Mouse (Mus musculus): ENCODE measurements around the gene Tti1. TPM values are rescaled to one million over a fixed set of nuclear protein-coding genes. Genes with fewer than 3 reads are reported as not detected.

Tti1 gene
- polyA plus RNA-seq, 1 experiment from 2014 or later: 5.1 TPM

DNA sequence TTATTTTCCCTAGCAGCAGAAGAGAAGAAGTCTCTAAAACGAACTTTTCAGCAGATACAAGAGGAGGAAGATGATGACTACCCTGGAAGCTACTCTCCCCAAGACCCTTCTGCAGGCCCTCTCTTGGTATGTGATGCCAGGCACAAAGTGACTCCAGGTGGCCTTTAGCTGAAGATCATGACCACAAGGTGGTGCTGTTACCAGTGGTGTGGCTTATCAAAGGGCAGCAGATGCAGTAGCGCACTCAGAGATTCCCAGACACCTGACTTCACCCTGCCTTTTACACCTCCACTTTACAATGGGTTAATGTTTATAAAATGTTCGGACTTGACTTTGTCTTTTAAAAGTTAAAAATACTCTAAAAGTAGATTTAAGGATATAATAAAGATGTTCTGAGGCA, 19.7 kb upstream of the Tti1 start:
- Histone ChIP-seq H3K27me3 (replicated peaks; ENCODE audit: control insufficient read depth, insufficient read depth, low read length) (no peaks in the 10 kb centered on the region), H3K9ac (ENCODE audit: low read depth, low read length) (no peak overlapping the region), H3K4me2 (replicated peaks; ENCODE audit: low read depth) (no peak overlapping the region), H3K36me3 (ENCODE audit: control insufficient read depth, insufficient read depth) (peaks cover 48% of the 10 kb centered on the region), H3K4me3 (ENCODE audit: low read depth, low read length) (no peak overlapping the region), H3K9me3 (ENCODE audit: control insufficient read depth) (no peaks in the 10 kb centered on the region), H3K27ac (ENCODE audit: low read depth, low read length) (no peak overlapping the region; the same call in 1 of the 2 replicates), H3K4me1 (replicated peaks; ENCODE audit: control insufficient read depth, insufficient read depth, low read length) (no peaks in the 10 kb centered on the region)
- no peak; the same call in 1 of the 2 replicates for ATAC-seq
- peak; percentile 86 for TF ChIP-seq CTCF (IDR thresholded peaks at IDR 0.05; ENCODE audit: low read depth)
- 49% methylated on average over 3 of the region's 3 CpGs for WGBS

DNA sequence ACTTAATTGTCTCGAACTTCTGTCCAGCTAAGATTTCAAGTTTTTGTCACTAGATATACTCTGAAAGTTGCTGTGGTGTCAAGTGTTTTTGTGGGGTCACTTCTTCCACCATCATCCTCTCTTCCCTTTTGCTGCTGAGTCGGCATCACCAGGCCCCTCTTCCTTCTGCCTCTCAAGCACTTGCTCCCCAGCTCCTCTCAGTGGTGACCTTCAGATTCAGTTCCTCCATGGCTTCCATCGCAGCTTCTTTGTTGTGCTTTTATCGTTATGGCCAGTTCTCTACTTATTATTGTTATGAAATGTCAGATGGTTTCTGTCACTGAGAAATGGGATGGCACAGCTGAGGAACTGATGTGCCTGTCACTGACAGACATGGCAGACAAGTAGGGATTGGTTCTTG, 18.0 kb upstream of the Tti1 start:
- H3K9me3 ChIP-seq (ENCODE audit: control insufficient read depth): no peaks in the 10 kb centered on the region
- no peak overlapping the region for H3K9ac ChIP-seq (ENCODE audit: low read depth, low read length)
- WGBS: 59% methylated on average over 4 of the region's 4 CpGs
- no peaks in the 10 kb centered on the region for H3K27me3 ChIP-seq (replicated peaks; ENCODE audit: control insufficient read depth, insufficient read depth, low read length)
- no peaks in the 10 kb centered on the region for H3K4me1 ChIP-seq (replicated peaks; ENCODE audit: control insufficient read depth, insufficient read depth, low read length)
- no peak for TF ChIP-seq CTCF (IDR thresholded peaks at IDR 0.05; ENCODE audit: low read depth)
- H3K36me3 ChIP-seq (ENCODE audit: control insufficient read depth, insufficient read depth): peaks cover 48% of the 10 kb centered on the region
- no peak overlapping the region for H3K4me2 ChIP-seq (replicated peaks; ENCODE audit: low read depth)
- no peak for ATAC-seq
- H3K4me3 ChIP-seq (ENCODE audit: low read depth, low read length): no peak overlapping the region
- no peak overlapping the region for H3K27ac ChIP-seq (ENCODE audit: low read depth, low read length)

DNA sequence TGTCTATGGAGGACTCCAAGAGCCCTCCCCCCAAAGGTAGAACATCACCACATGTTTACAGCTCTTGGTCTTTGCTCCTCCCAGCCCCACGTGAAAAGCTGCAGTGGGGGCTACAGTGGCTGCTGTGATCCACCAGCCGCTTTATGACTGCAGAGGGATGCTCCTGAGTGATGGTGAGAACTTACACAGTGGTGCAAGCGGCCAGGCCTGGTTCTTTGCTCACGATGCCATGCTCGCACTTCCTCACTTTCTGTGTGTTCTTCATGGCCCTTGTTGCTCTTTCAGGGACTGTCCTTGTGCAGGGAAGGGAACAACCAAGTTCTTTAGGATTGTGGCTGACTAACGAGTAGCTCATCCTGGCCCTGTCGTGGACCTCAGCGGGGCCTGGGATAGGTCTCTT, 15.3 kb upstream of the Tti1 start:
- peaks cover 48% of the 10 kb centered on the region for H3K36me3 ChIP-seq (ENCODE audit: control insufficient read depth, insufficient read depth)
- no peaks in the 10 kb centered on the region for H3K9me3 ChIP-seq (ENCODE audit: control insufficient read depth)
- no peaks in the 10 kb centered on the region for H3K27me3 ChIP-seq (replicated peaks; ENCODE audit: control insufficient read depth, insufficient read depth, low read length)
- no peak overlapping the region for H3K4me2 ChIP-seq (replicated peaks; ENCODE audit: low read depth)
- WGBS: 88% methylated on average over 8 of the region's 8 CpGs
- H3K4me1 ChIP-seq (replicated peaks; ENCODE audit: control insufficient read depth, insufficient read depth, low read length): no peaks in the 10 kb centered on the region
- no peak overlapping the region for H3K4me3 ChIP-seq (ENCODE audit: low read depth, low read length)
- no peak for ATAC-seq
- no peak for TF ChIP-seq CTCF (IDR thresholded peaks at IDR 0.05; ENCODE audit: low read depth)
- H3K9ac ChIP-seq (ENCODE audit: low read depth, low read length): no peak overlapping the region
- H3K27ac ChIP-seq (ENCODE audit: low read depth, low read length): no peak overlapping the region

DNA sequence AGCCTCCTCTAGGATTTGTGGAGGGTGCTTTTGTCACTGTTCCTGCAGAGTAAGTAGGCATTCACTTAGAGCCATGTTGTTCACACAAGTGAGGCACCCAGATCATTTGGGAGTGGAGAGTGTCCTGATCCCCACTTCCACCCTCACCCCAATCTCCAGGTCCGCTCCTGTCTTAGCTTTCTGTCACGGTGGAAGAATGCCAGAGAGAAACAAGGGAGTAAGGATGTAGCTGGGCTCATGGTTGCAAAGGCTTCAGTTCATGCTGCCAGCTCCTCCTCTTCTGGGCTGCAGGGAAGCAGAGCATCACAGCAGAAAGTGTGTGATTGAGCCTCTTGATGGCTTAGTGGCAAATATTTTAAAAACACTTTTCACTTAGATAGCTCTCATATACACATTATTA, 12.2 kb upstream of the Tti1 start:
- no peak for ATAC-seq
- no peak for TF ChIP-seq CTCF (IDR thresholded peaks at IDR 0.05; ENCODE audit: low read depth)
- H3K9me3 ChIP-seq (ENCODE audit: control insufficient read depth): no peaks in the 10 kb centered on the region
- WGBS: 91% methylated on average over 2 of the region's 2 CpGs
- peaks cover 39% of the 10 kb centered on the region for H3K36me3 ChIP-seq (ENCODE audit: control insufficient read depth, insufficient read depth)
- no peak overlapping the region for H3K4me2 ChIP-seq (replicated peaks; ENCODE audit: low read depth)
- H3K27ac ChIP-seq (ENCODE audit: low read depth, low read length): no peak overlapping the region
- H3K27me3 ChIP-seq (replicated peaks; ENCODE audit: control insufficient read depth, insufficient read depth, low read length): no peaks in the 10 kb centered on the region
- H3K4me3 ChIP-seq (ENCODE audit: low read depth, low read length): no peak overlapping the region
- H3K4me1 ChIP-seq (replicated peaks; ENCODE audit: control insufficient read depth, insufficient read depth, low read length): no peaks in the 10 kb centered on the region
- H3K9ac ChIP-seq (ENCODE audit: low read depth, low read length): no peak overlapping the region

DNA sequence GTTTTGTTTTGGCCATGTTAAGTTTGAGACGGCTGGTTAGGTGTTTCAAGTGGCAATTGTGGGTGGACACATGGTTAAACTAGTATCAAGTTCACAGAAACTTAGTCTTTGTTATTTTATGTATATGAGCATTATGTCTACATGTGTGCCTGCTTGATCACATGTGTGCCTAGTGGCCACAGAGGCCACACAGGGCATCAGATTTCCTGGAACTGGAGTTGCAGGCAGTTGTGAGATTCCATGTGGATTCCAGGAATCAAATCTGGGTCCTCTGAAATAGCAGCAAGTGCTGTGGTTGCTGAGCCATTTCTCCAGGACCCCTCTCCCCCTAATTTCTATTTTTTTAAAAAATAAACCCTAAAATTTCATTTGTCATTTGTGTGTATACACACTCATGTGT, 11.4 kb upstream of the Tti1 start:
- no peak for ATAC-seq
- TF ChIP-seq CTCF (IDR thresholded peaks at IDR 0.05; ENCODE audit: low read depth): no peak
- Histone ChIP-seq H3K9ac (ENCODE audit: low read depth, low read length) (no peak overlapping the region), H3K4me3 (ENCODE audit: low read depth, low read length) (no peak overlapping the region), H3K4me1 (replicated peaks; ENCODE audit: control insufficient read depth, insufficient read depth, low read length) (no peaks in the 10 kb centered on the region), H3K4me2 (replicated peaks; ENCODE audit: low read depth) (no peak overlapping the region), H3K9me3 (ENCODE audit: control insufficient read depth) (no peaks in the 10 kb centered on the region), H3K27me3 (replicated peaks; ENCODE audit: control insufficient read depth, insufficient read depth, low read length) (no peaks in the 10 kb centered on the region), H3K36me3 (ENCODE audit: control insufficient read depth, insufficient read depth) (peaks cover 32% of the 10 kb centered on the region), H3K27ac (ENCODE audit: low read depth, low read length) (no peak overlapping the region)
- 66% methylated on average over 1 of the region's 1 CpGs for WGBS

DNA sequence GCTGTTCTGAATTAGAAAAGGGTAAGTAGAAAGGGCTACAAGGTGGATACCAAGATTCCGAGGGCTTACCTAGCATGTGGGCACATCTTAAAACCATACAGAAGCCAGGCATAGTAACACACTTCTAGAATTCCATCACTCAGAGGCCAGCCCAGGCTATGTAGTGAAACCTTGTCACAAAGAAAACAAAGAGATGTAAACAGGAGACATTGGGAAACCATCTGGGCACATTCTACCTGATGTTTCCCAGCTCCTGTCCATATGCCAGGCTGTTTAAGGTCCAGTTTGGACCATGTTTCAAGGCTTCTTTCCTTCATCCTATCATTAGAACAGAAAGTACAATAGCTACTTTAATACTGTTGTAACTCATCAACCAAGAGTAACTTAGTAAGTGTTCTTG, 9.3 kb upstream of the Tti1 start:
- no peak for ATAC-seq
- Histone ChIP-seq H3K27me3 (replicated peaks; ENCODE audit: control insufficient read depth, insufficient read depth, low read length) (no peaks in the 10 kb centered on the region), H3K4me3 (ENCODE audit: low read depth, low read length) (no peak overlapping the region), H3K36me3 (ENCODE audit: control insufficient read depth, insufficient read depth) (peaks cover 18% of the 10 kb centered on the region), H3K4me2 (replicated peaks; ENCODE audit: low read depth) (no peak overlapping the region), H3K4me1 (replicated peaks; ENCODE audit: control insufficient read depth, insufficient read depth, low read length) (no peaks in the 10 kb centered on the region), H3K9me3 (ENCODE audit: control insufficient read depth) (no peaks in the 10 kb centered on the region), H3K9ac (ENCODE audit: low read depth, low read length) (no peak overlapping the region), H3K27ac (ENCODE audit: low read depth, low read length) (no peak overlapping the region)
- 100% methylated on average over 1 of the region's 1 CpGs for WGBS
- TF ChIP-seq CTCF (IDR thresholded peaks at IDR 0.05; ENCODE audit: low read depth): no peak

DNA sequence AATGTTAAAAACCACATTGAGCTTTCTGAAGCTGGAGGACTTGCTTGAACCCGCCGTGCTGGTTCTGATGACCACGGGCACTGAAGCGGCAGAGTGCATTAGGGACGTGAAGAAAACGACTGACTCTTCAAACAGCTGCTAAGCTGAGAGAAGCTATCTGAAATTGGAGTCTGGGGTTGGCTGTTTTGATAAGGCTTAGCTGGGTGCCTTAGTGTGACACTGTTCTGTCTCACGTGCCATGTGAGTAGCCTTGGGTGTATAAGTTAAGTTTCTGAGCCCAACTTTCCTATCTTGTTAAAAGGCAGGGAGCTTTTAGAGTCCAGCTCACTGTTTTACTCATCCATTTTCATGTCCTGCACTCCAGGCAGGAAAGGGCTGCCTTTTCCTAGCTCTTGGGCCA, 8.7 kb upstream of the Tti1 start:
- no peaks in the 10 kb centered on the region for H3K9me3 ChIP-seq (ENCODE audit: control insufficient read depth)
- H3K4me3 ChIP-seq (ENCODE audit: low read depth, low read length): no peak overlapping the region
- WGBS: 85% methylated on average over 7 of the region's 7 CpGs
- no peak overlapping the region for H3K27ac ChIP-seq (ENCODE audit: low read depth, low read length)
- H3K27me3 ChIP-seq (replicated peaks; ENCODE audit: control insufficient read depth, insufficient read depth, low read length): no peaks in the 10 kb centered on the region
- H3K9ac ChIP-seq (ENCODE audit: low read depth, low read length): no peak overlapping the region
- no peak for TF ChIP-seq CTCF (IDR thresholded peaks at IDR 0.05; ENCODE audit: low read depth)
- no peaks in the 10 kb centered on the region for H3K4me1 ChIP-seq (replicated peaks; ENCODE audit: control insufficient read depth, insufficient read depth, low read length)
- ATAC-seq: no peak
- H3K36me3 ChIP-seq (ENCODE audit: control insufficient read depth, insufficient read depth): peaks cover 18% of the 10 kb centered on the region
- H3K4me2 ChIP-seq (replicated peaks; ENCODE audit: low read depth): no peak overlapping the region

Data from intestine, postnatal 0 days (tissue).